Mouse (Mus musculus): ENCODE measurements around the gene Bpifa6. TPM values are rescaled to one million over a fixed set of nuclear protein-coding genes. Genes with fewer than 3 reads are reported as not detected.

Bpifa6 gene
- not detected in 2 replicates for polyA plus RNA-seq (2016; fragmentation: Nextera tagmentation; extraction: Ambion mirVana)

- H3K36me3 ChIP-seq = no peaks in the 10 kb centered on the region
These were observed at the start of gene Bpifa6 for GRCm38 (mm10) chr2:153974582-153974981. Gene Bpifa6 (plus strand): TSS chr2:153974945.

DNA sequence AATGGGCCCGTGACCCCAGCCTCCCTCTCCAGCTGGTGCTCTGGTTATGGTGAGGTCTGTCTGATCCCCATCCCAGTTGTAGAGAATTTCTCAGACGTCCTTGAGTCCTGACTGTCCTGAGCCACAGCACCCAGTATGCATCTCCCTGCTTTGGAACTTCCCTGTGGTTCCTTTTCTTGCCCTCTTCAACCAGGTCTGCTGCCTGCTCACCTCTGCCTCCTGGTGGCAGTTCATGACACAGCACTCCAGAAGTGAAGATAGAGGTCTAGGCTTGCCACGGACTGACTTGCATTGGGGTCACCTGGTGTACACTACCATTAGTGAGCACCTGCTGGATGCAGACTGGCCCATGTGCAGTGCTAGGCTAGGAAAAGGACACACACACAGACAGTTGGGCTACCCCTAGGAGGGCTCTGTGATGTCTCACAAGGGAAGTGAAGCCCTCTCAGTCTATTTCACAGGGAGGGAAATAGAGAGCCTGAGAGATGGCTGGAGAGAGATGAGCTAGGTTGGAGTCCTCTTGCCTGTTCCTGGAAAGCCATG is 44.8 kb upstream of the Bpifa6 start:
- Histone ChIP-seq H3K9me3 (replicated peaks) (no peaks in the 10 kb centered on the region), H3K4me1 (0 out of 2 replicates have a peak, but pooled peaks cover 3% of the 10 kb centered on the region), H3K27me3 (ENCODE audit: low read depth, poor library complexity, severe bottlenecking) (no peaks in the 10 kb centered on the region), H3K36me3 (no peaks in the 10 kb centered on the region), H3K27ac (no peak overlapping the region), H3K4me3 (no peak overlapping the region)
- 50% methylated on average over 3 of the region's 3 CpGs for WGBS
- peak; percentile 68 for DNase-seq (ENCODE audit: low spot score)

More at GRCm38 (mm10) chr2:153974582-153974981, at the start of gene Bpifa6:
- H3K4me3 ChIP-seq = no peak within 1 kb of the TSS
- 79% methylated on average over 5 of the region's 5 CpGs for WGBS
- no peaks in the 10 kb centered on the region for H3K9me3 ChIP-seq (replicated peaks)
- no peaks in the 10 kb centered on the region for H3K4me1 ChIP-seq
- DNase-seq (ENCODE audit: low spot score) = no peak
- H3K27me3 ChIP-seq (ENCODE audit: low read depth, poor library complexity, severe bottlenecking) = no peaks in the 10 kb centered on the region
- H3K27ac ChIP-seq = no peak within 1 kb of the TSS

GRCm38 (mm10) chr2:153931125-153931524 is 43.6 kb upstream of the Bpifa6 start:
- Histone ChIP-seq H3K36me3 (no peaks in the 10 kb centered on the region), H3K9me3 (replicated peaks) (no peaks in the 10 kb centered on the region), H3K27ac (no peak overlapping the region), H3K27me3 (ENCODE audit: low read depth, poor library complexity, severe bottlenecking) (no peaks in the 10 kb centered on the region), H3K4me1 (no peaks in the 10 kb centered on the region), H3K4me3 (no peak overlapping the region)
- 83% methylated on average over 6 of the region's 6 CpGs for WGBS
- no peak for DNase-seq (ENCODE audit: low spot score)

GRCm38 (mm10) chr2:153933311-153933710 is 41.4 kb upstream of the Bpifa6 start:
- no peak for DNase-seq (ENCODE audit: low spot score)
- no peak overlapping the region for H3K27ac ChIP-seq
- H3K4me1 ChIP-seq = no peaks in the 10 kb centered on the region
- no peaks in the 10 kb centered on the region for H3K36me3 ChIP-seq
- no peak overlapping the region for H3K4me3 ChIP-seq
- no peaks in the 10 kb centered on the region for H3K27me3 ChIP-seq (ENCODE audit: low read depth, poor library complexity, severe bottlenecking)
- H3K9me3 ChIP-seq (replicated peaks) = no peaks in the 10 kb centered on the region
- whole genome bisulfite sequencing = 92% methylated on average over 6 of the region's 6 CpGs

DNA sequence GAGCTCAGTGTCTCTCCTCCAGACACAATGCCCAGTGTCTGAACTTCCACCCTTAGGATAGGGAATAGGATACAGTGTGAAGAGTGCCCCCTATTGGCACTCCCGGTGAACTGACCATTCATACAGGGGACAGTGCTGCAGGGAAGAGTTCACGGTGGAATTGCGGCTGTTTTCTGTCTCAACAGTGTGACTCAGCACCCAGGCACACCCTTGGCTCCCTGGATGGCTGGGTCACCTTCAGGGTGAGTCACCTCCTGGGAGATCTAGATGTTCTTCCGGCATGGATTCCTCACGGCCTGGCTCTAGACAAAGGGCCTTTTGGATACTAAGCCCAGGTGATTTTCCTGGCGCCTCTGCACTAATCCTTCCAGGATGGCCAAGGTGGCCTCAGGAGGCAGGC is 39.4 kb upstream of the Bpifa6 start:
- 93% methylated on average over 6 of the region's 6 CpGs for WGBS

DNA sequence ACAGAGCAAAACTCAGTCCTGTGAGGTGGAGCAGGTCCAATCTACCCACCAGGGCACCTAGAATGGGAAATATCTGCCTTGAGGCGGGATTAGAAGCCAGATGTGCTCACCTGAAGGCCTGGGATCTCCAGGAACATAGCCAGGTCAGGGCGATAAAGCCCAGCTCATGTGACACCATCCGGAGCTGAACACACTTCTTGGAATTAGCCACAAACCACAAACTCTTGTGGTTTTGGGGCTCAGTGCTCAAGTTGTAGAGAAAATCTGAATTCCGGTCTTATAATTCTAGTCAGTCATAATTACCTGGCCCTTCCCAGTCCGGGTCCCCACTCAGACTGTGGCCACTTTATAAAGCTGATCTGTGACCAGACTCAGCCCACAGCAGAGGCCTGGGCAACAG is 36.9 kb upstream of the Bpifa6 start, which contains the start of gene Bpifb4:
Gene Bpifb4, plus strand, starts transcription at position 370 of the 400 bp plus-strand sequence.
- Histone ChIP-seq H3K9me3 (replicated peaks) (no peaks in the 10 kb centered on the region), H3K36me3 (no peaks in the 10 kb centered on the region), H3K27ac (no peak within 1 kb of the TSS), H3K4me1 (no peaks in the 10 kb centered on the region), H3K27me3 (ENCODE audit: low read depth, poor library complexity, severe bottlenecking) (no peaks in the 10 kb centered on the region), H3K4me3 (no peak within 1 kb of the TSS)
- WGBS = 93% methylated on average over 5 of the region's 5 CpGs
- no peak for DNase-seq (ENCODE audit: low spot score)

More for the DNA sequence above, 39.4 kb upstream of the Bpifa6 start:
- Histone ChIP-seq H3K9me3 (replicated peaks) (no peaks in the 10 kb centered on the region), H3K27ac (no peak overlapping the region), H3K4me1 (no peaks in the 10 kb centered on the region), H3K36me3 (no peaks in the 10 kb centered on the region), H3K27me3 (ENCODE audit: low read depth, poor library complexity, severe bottlenecking) (no peaks in the 10 kb centered on the region), H3K4me3 (no peak overlapping the region)
- DNase-seq (ENCODE audit: low spot score) = no peak

- Histone ChIP-seq H3K27ac (no peak overlapping the region), H3K9me3 (replicated peaks) (no peaks in the 10 kb centered on the region), H3K27me3 (ENCODE audit: low read depth, poor library complexity, severe bottlenecking) (no peaks in the 10 kb centered on the region), H3K4me1 (no peaks in the 10 kb centered on the region), H3K4me3 (no peak overlapping the region), H3K36me3 (no peaks in the 10 kb centered on the region)
- peak; percentile 70 for DNase-seq (ENCODE audit: low spot score)
- 49% methylated on average over 3 of the region's 3 CpGs for WGBS
These were observed 31.2 kb upstream of the Bpifa6 start for GRCm38 (mm10) chr2:153943537-153943936.

GRCm38 (mm10) chr2:153944567-153944966 is 30.2 kb upstream of the Bpifa6 start:
- Histone ChIP-seq H3K9me3 (replicated peaks) (no peaks in the 10 kb centered on the region), H3K36me3 (no peaks in the 10 kb centered on the region), H3K27ac (no peak overlapping the region), H3K4me3 (no peak overlapping the region), H3K27me3 (ENCODE audit: low read depth, poor library complexity, severe bottlenecking) (no peaks in the 10 kb centered on the region), H3K4me1 (no peaks in the 10 kb centered on the region)
- no peak for DNase-seq (ENCODE audit: low spot score)
- WGBS = 84% methylated on average over 8 of the region's 8 CpGs

GRCm38 (mm10) chr2:153952897-153953296 is 21.8 kb upstream of the Bpifa6 start:
- Histone ChIP-seq H3K4me3 (no peak overlapping the region), H3K36me3 (no peaks in the 10 kb centered on the region), H3K4me1 (no peaks in the 10 kb centered on the region), H3K27ac (no peak overlapping the region), H3K9me3 (replicated peaks) (no peaks in the 10 kb centered on the region), H3K27me3 (ENCODE audit: low read depth, poor library complexity, severe bottlenecking) (no peaks in the 10 kb centered on the region)
- DNase-seq (ENCODE audit: low spot score) = peak; percentile 71
- WGBS = 27% methylated on average over 6 of the region's 6 CpGs

GRCm38 (mm10) chr2:153953836-153954235 is 20.9 kb upstream of the Bpifa6 start:
- Histone ChIP-seq H3K4me3 (0 out of 2 replicates have a peak overlapping the region, but pooled peaks have one; percentile 8), H3K4me1 (no peaks in the 10 kb centered on the region), H3K9me3 (replicated peaks) (no peaks in the 10 kb centered on the region), H3K36me3 (no peaks in the 10 kb centered on the region), H3K27me3 (ENCODE audit: low read depth, poor library complexity, severe bottlenecking) (no peaks in the 10 kb centered on the region), H3K27ac (no peak overlapping the region)
- DNase-seq (ENCODE audit: low spot score) = peak; percentile 71
- WGBS = 9% methylated on average over 6 of the region's 6 CpGs

DNA sequence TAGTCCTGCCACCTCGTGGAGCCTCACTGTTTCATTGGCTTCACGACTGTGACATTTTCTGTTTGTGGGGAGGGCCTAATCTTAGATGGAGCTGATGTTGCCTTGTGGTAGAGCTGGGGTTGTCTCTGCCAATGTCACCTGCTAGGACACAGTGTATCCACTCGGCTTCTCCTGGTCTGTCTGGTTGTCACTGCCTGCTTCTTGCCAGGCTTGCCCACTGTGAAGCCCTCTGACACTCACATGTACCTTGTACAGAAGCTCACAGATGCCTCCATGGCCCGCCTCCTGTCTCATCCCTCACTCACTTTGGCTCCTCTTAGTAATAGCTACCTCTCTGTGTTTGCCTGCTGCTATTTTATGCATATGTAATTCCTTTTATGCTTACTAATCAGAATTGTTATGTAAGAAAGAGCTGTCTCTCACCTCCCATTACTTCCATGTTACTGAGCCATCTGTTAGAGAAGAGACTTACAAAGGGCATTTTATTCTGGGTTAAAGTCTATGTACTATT is 11.9 kb upstream of the Bpifa6 start:
- Histone ChIP-seq H3K4me1 (no peaks in the 10 kb centered on the region), H3K4me3 (no peak overlapping the region), H3K27me3 (ENCODE audit: low read depth, poor library complexity, severe bottlenecking) (no peaks in the 10 kb centered on the region), H3K9me3 (replicated peaks) (no peaks in the 10 kb centered on the region), H3K36me3 (no peaks in the 10 kb centered on the region), H3K27ac (no peak overlapping the region)
- 75% methylated on average over 4 of the region's 4 CpGs for WGBS
- DNase-seq (ENCODE audit: low spot score) = no peak

DNA sequence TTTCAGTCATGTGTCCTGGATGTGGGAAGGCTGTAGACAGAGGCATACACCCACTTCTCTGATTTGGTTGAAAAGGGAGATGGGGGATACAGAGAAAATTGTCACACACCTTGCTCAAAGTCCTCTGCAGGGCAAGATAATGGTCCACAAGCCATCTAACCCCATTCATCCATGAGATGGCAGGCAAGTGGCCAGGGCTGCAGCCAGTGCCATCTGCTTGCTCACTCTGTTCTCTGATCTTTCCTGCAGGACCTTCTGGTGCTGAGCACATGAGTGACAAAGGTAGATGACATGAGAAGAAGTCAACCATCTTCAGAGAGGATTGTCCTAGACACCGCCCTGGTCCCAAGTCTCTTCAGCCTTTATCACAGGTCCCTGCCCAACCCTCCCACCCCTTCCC is 11.4 kb upstream of the Bpifa6 start:
- Histone ChIP-seq H3K27ac (no peak overlapping the region), H3K27me3 (ENCODE audit: low read depth, poor library complexity, severe bottlenecking) (no peaks in the 10 kb centered on the region), H3K36me3 (no peaks in the 10 kb centered on the region), H3K4me1 (no peaks in the 10 kb centered on the region), H3K9me3 (replicated peaks) (no peaks in the 10 kb centered on the region), H3K4me3 (no peak overlapping the region)
- DNase-seq (ENCODE audit: low spot score) = no peak
- 90% methylated on average over 1 of the region's 1 CpGs for WGBS

- no peaks in the 10 kb centered on the region for H3K27me3 ChIP-seq (ENCODE audit: low read depth, poor library complexity, severe bottlenecking)
- WGBS = 86% methylated on average over 5 of the region's 5 CpGs
- no peaks in the 10 kb centered on the region for H3K36me3 ChIP-seq
- no peak for DNase-seq (ENCODE audit: low spot score)
- H3K9me3 ChIP-seq (replicated peaks) = no peaks in the 10 kb centered on the region
- H3K4me1 ChIP-seq = no peaks in the 10 kb centered on the region
- no peak overlapping the region for H3K27ac ChIP-seq
- no peak overlapping the region for H3K4me3 ChIP-seq
These were observed 4.5 kb upstream of the Bpifa6 start for GRCm38 (mm10) chr2:153970221-153970620.

GRCm38 (mm10) chr2:153995770-153996169 is 21.0 kb downstream of the Bpifa6 start:
- 11% methylated on average over 7 of the region's 7 CpGs for WGBS
- H3K36me3 ChIP-seq = no peaks in the 10 kb centered on the region
- H3K27ac ChIP-seq = no peak overlapping the region
- peak; percentile 81 for DNase-seq (ENCODE audit: low spot score)
- H3K9me3 ChIP-seq (replicated peaks) = no peaks in the 10 kb centered on the region
- H3K4me3 ChIP-seq = no peak overlapping the region
- no peaks in the 10 kb centered on the region for H3K4me1 ChIP-seq
- no peaks in the 10 kb centered on the region for H3K27me3 ChIP-seq (ENCODE audit: low read depth, poor library complexity, severe bottlenecking)

All from limb, embryonic 10.5 days (tissue).